In genomic region chr6:127326333-127326729, GRCm38 (mm10) we compare ENCODE assay signal across 19 mouse cellular contexts.
DNase-seq lines count a peak whose midpoint lies in the region; ATAC-seq and TF ChIP-seq lines count a peak whose summit lies in the region.
"Had no signal": no experiment of that assay in that cellular context is flagged by ENCODE, and none has a peak within 500 bp of the region (broad histone marks: within the 10 kb centered on the region; RNA-seq: fewer than 3 reads in every experiment).

No protein-coding gene starts in this region.

- no peak for DNase-seq in lung, embryonic 14.5 days
- no peak for DNase-seq in lung, postnatal 10 days
- peak; percentile 50 for DNase-seq in liver
- DNase-seq in neural tube, embryonic 10.5 days (ENCODE audit: extremely low spot score, low spot score): no peak
- DNase-seq in yolk sac, embryonic 10.5 days (ENCODE audit: low spot score): no peak
- DNase-seq in kidney, adult 9 months: no peak
- DNase-seq: adrenal gland, postnatal 10 days; cerebellum, adult 18-20 months; gastrocnemius, postnatal 14 days; heart, adult 2 months; heart, postnatal 10 days; kidney, adult 18-20 months; kidney, postnatal 14 days; layer of hippocampus, adult 9-11 months had no signal

- H3K4me1 ChIP-seq in lung, embryonic 14.5 days (ENCODE audit: insufficient read depth): peaks cover 27% of the 10 kb centered on the region
- H3K4me1 ChIP-seq in intestine, embryonic 15.5 days (replicated peaks): peaks cover 34% of the 10 kb centered on the region

- no peak overlapping the region for H3K9ac ChIP-seq in lung, embryonic 14.5 days
- no peak overlapping the region for H3K9ac ChIP-seq in intestine, embryonic 15.5 days
- H3K9ac ChIP-seq: embryonic facial prominence, embryonic 12.5 days; hindbrain, embryonic 14.5 days; limb, embryonic 13.5 days had no signal

- no peaks in the 10 kb centered on the region for H3K27me3 ChIP-seq in lung, embryonic 14.5 days (ENCODE audit: insufficient read depth, low read length)
- no peaks in the 10 kb centered on the region for H3K27me3 ChIP-seq in intestine, embryonic 15.5 days (replicated peaks)
- H3K27me3 ChIP-seq: embryonic facial prominence, embryonic 12.5 days; limb, embryonic 13.5 days had no signal

- H3K9me3 ChIP-seq in lung, embryonic 14.5 days (ENCODE audit: low read depth, low read length): no peaks in the 10 kb centered on the region
- H3K9me3 ChIP-seq in intestine, embryonic 15.5 days: no peaks in the 10 kb centered on the region
- H3K9me3 ChIP-seq: embryonic facial prominence, embryonic 12.5 days; limb, embryonic 13.5 days had no signal

- H3K4me3 ChIP-seq in lung, embryonic 14.5 days (ENCODE audit: low read depth, low read length): no peak overlapping the region
- H3K4me3 ChIP-seq in intestine, embryonic 15.5 days (replicated peaks): no peak overlapping the region
- H3K4me3 ChIP-seq: embryonic facial prominence, embryonic 12.5 days; heart, adult 2 months; limb, embryonic 13.5 days had no signal

- H3K27ac ChIP-seq in lung, embryonic 14.5 days (ENCODE audit: low read depth): peak overlapping the region; percentile 55
- peak overlapping the region; percentile 64 for H3K27ac ChIP-seq in intestine, embryonic 15.5 days
- H3K27ac ChIP-seq: embryonic facial prominence, embryonic 12.5 days; heart, adult 2 months; hindbrain, embryonic 14.5 days; limb, embryonic 13.5 days had no signal

- TF ChIP-seq CTCF in lung, embryonic 14.5 days (IDR thresholded peaks at IDR 0.05; ENCODE audit: low read depth): no peak

- WGBS in lung, embryonic 14.5 days: 44% methylated on average over 6 of the region's 6 CpGs
- 48% methylated on average over 6 of the region's 6 CpGs for WGBS in intestine, embryonic 15.5 days

- ATAC-seq in lung, embryonic 14.5 days (ENCODE audit: insufficient read depth): no peak
- peak; percentile 87 for ATAC-seq in intestine, embryonic 15.5 days
- peak; percentile 20; the same call in 1 of the 2 replicates for ATAC-seq in megakaryocyte progenitor cell, adult 5-6 weeks (replicated peaks; ENCODE audit: poor library complexity)

- H3K4me2 ChIP-seq in lung, embryonic 14.5 days: no peak overlapping the region
- peak overlapping the region; percentile 12 for H3K4me2 ChIP-seq in intestine, embryonic 15.5 days (replicated peaks)
- H3K4me2 ChIP-seq: embryonic facial prominence, embryonic 12.5 days; hindbrain, embryonic 14.5 days; limb, embryonic 13.5 days had no signal

- no peaks in the 10 kb centered on the region for H3K36me3 ChIP-seq in lung, embryonic 14.5 days (ENCODE audit: insufficient read depth)
- H3K36me3 ChIP-seq in intestine, embryonic 15.5 days: no peaks in the 10 kb centered on the region
- H3K36me3 ChIP-seq: embryonic facial prominence, embryonic 12.5 days; limb, embryonic 13.5 days had no signal
